ENCODE assay signal across 8 mouse cellular contexts in the genomic region with DNA sequence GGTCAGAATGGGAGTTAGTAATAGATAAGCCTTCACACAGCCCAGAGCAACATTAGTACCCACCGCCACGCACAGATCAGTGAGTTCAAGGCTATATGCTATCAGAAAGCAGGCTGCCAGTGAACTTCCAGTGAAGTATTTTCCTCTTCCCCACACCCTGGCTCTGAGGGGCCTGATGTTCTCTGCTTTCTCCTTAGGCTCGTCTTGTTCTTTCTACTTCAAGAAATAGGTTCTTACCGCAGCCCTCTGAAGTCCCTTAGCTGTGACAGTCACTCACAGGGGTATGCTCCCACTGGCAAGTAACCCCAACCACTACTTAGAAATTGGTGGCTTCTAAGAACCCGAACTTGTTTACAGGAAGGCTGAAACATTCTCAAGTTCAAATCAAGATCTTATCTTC. TPM values are rescaled to one million over a fixed set of nuclear protein-coding genes. Genes with fewer than 3 reads are reported as not detected.
DNase-seq lines count a peak whose midpoint lies in the region; ATAC-seq and TF ChIP-seq lines count a peak whose summit lies in the region.
"Had no signal": no experiment of that assay in that cellular context is flagged by ENCODE, and none has a peak within 500 bp of the region (broad histone marks: within the 10 kb centered on the region; RNA-seq: fewer than 3 reads in every experiment).

No protein-coding gene starts in this region.

- no peak for TF ChIP-seq CTCF in kidney, postnatal 0 days (IDR thresholded peaks at IDR 0.05; ENCODE audit: low read depth)
- TF ChIP-seq CTCF in liver, embryonic 14.5 days (IDR thresholded peaks at IDR 0.05; ENCODE audit: low read depth): no peak

- no peak for TF ChIP-seq EP300 in liver, embryonic 14.5 days (IDR thresholded peaks at IDR 0.05; ENCODE audit: low read depth)

- no peak overlapping the region for H3K9ac ChIP-seq in kidney, postnatal 0 days (ENCODE audit: low read depth, low read length)
- H3K9ac ChIP-seq in embryonic facial prominence, embryonic 14.5 days (ENCODE audit: low read depth, low read length): 0 out of 2 replicates have a peak overlapping the region, but pooled peaks have one; percentile 34
- no peak overlapping the region for H3K9ac ChIP-seq in liver, embryonic 14.5 days (replicated peaks)

- ATAC-seq in kidney, postnatal 0 days (replicated peaks; ENCODE audit: low FRiP score, low read depth): no peak
- no peak for ATAC-seq in embryonic facial prominence, embryonic 14.5 days (ENCODE audit: low read depth)
- ATAC-seq in liver, embryonic 14.5 days (ENCODE audit: insufficient read depth): no peak

- no peaks in the 10 kb centered on the region for H3K9me3 ChIP-seq in kidney, postnatal 0 days (replicated peaks; ENCODE audit: low read length)
- no peaks in the 10 kb centered on the region for H3K9me3 ChIP-seq in embryonic facial prominence, embryonic 14.5 days (ENCODE audit: control insufficient read depth, low read length)
- H3K9me3 ChIP-seq in liver, embryonic 14.5 days (ENCODE audit: control insufficient read depth, low read length): no peaks in the 10 kb centered on the region

- H3K4me3 ChIP-seq in kidney, postnatal 0 days (replicated peaks; ENCODE audit: low read depth, low read length): no peak overlapping the region
- 0 out of 2 replicates have a peak overlapping the region, but pooled peaks have one; percentile 73 for H3K4me3 ChIP-seq in embryonic facial prominence, embryonic 14.5 days (ENCODE audit: low read depth, low read length)
- H3K4me3 ChIP-seq in liver, embryonic 14.5 days (ENCODE audit: insufficient read depth in 1 of 2, low read depth in 2 of 2, low read length in 2 of 2): no peak overlapping the region

- WGBS in kidney, postnatal 0 days: 36% methylated on average over 5 of the region's 5 CpGs
- WGBS in embryonic facial prominence, embryonic 14.5 days: 49% methylated on average over 5 of the region's 5 CpGs
- 26% methylated on average over 5 of the region's 5 CpGs for WGBS in liver, embryonic 14.5 days (ENCODE audit: insufficient replicate concordance)

- DNase-seq in kidney, postnatal 0 days (ENCODE audit: low spot score): no peak
- no peak for DNase-seq in kidney, adult 18-20 months
- DNase-seq in T-cell, adult 2 months (ENCODE audit: low spot score): peak; percentile 76
- DNase-seq in embryonic facial prominence, embryonic 14.5 days (ENCODE audit: low spot score): no peak
- no peak for DNase-seq in liver, embryonic 14.5 days (ENCODE audit: low read depth in 3 of 3, low spot score in 3 of 3)
- DNase-seq in ovary, postnatal 36 days (ENCODE audit: low spot score): no peak
- DNase-seq in frontal cortex, postnatal 14 days (ENCODE audit: low spot score in 2 of 2): no peak
- DNase-seq: layer of hippocampus, adult 9-11 months had no signal

- H3K27me3 ChIP-seq in kidney, postnatal 0 days (ENCODE audit: insufficient read depth, low read length): no peaks in the 10 kb centered on the region
- no peaks in the 10 kb centered on the region for H3K27me3 ChIP-seq in embryonic facial prominence, embryonic 14.5 days (replicated peaks; ENCODE audit: control insufficient read depth, insufficient read depth, low read length)
- peaks cover 18% of the 10 kb centered on the region for H3K27me3 ChIP-seq in liver, embryonic 14.5 days (ENCODE audit: control insufficient read depth, insufficient read depth, low read length)

- H3K36me3 ChIP-seq in kidney, postnatal 0 days (ENCODE audit: insufficient read depth, low read length): no peaks in the 10 kb centered on the region
- 0 out of 2 replicates have a peak, but pooled peaks cover 2% of the 10 kb centered on the region for H3K36me3 ChIP-seq in embryonic facial prominence, embryonic 14.5 days (ENCODE audit: control insufficient read depth, insufficient read depth, low read length)
- H3K36me3 ChIP-seq in liver, embryonic 14.5 days (replicated peaks; ENCODE audit: control insufficient read depth, insufficient read depth, low read depth): no peaks in the 10 kb centered on the region

- H3K27ac ChIP-seq in kidney, postnatal 0 days: peak overlapping the region; percentile 58
- H3K27ac ChIP-seq in embryonic facial prominence, embryonic 14.5 days (replicated peaks; ENCODE audit: low read depth, low read length): peak overlapping the region; percentile 69
- no peak overlapping the region for H3K27ac ChIP-seq in liver, embryonic 14.5 days

- peaks cover 31% of the 10 kb centered on the region for H3K4me1 ChIP-seq in kidney, postnatal 0 days (replicated peaks; ENCODE audit: insufficient read depth, low read length)
- H3K4me1 ChIP-seq in embryonic facial prominence, embryonic 14.5 days (ENCODE audit: control insufficient read depth, insufficient read depth, low read length): peaks cover 19% of the 10 kb centered on the region
- peaks cover 6 to 30% of the 10 kb centered on the region in 2 experiments for H3K4me1 ChIP-seq in liver, embryonic 14.5 days (replicated peaks; ENCODE audit: control insufficient read depth in 2 of 2, insufficient read depth in 2 of 2, low read length in 1 of 2)

- peak overlapping the region; percentile 98 for H3K4me2 ChIP-seq in kidney, postnatal 0 days (ENCODE audit: low read length)
- H3K4me2 ChIP-seq in embryonic facial prominence, embryonic 14.5 days (ENCODE audit: low read depth, low read length): peak overlapping the region; percentile 96
- H3K4me2 ChIP-seq in liver, embryonic 14.5 days (ENCODE audit: low read depth): peak overlapping the region; percentile 50; the same call in 1 of the 2 replicates

RNA-seq across cellular contexts. Expression of gene Sh3bp5, which starts 2.8 kb away (rescaled TPM):
- polyA plus RNA-seq in kidney, postnatal 0 days (2015; fragmentation: Nextera tagmentation; extraction: Ambion mirVana): 45.2 and 46.8 TPM in 2 replicates
- polyA plus RNA-seq in embryonic facial prominence, embryonic 14.5 days (2014; fragmentation: Nextera tagmentation; extraction: Ambion mirVana): 19.7 and 24.1 TPM in 2 replicates
- 9.8 and 14.7 TPM in 2 replicates for polyA plus RNA-seq in liver, embryonic 14.5 days (2012; rRNA removed)
- polyA plus RNA-seq in liver, embryonic 14.5 days (2014; fragmentation: Nextera tagmentation; extraction: Ambion mirVana): 6.4 and 6.9 TPM in 2 replicates
